Mouse (Mus musculus) CD8-positive naive resting alpha-beta T cell, adult 2 months (primary cell): ENCODE data around the gene Arfgef2.

Source experiments
- DNase-seq, 2 experiments: peaks; one replicate each; pipeline ENCODE4 v3.0.0; 2022; ENCODE audit warnings: low read depth in 2 of 2, low spot score in 2 of 2

Arfgef2 gene

GRCm38 (mm10) chr2:166805250-166806172 lies at the start of gene Arfgef2:
Gene Arfgef2, plus strand, starts transcription at chr2:166805588.
- peak; percentile 86 to 87 for DNase-seq

- no peak for DNase-seq
These were observed 47.4 kb upstream of the Arfgef2 start for GRCm38 (mm10) chr2:166757969-166758368.

DNA sequence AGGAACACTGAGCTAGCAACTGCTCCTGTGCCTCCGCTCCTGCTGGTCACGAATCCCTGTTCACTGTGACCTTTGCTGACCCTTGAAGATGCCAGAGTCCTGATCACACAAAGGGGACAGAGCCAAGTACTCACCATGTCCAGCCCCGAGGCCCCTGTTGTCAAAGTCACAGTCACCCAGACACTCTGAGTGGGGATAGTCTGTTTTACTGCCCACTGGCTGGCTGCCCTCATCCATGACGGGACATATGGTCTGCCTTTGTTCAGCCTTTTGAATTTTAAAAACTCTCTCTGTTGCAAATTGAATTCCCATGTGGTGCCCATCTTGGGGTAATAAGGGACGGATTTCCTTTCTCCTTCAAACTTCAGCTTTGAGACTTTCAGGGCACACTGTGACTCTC lies 41.3 kb upstream of the Arfgef2 start:
- DNase-seq, result no peak

GRCm38 (mm10) chr2:166767591-166767990 lies 37.8 kb upstream of the Arfgef2 start:
- DNase-seq, result no peak

GRCm38 (mm10) chr2:166771396-166771795 lies 34.0 kb upstream of the Arfgef2 start:
- DNase-seq, result no peak

DNA sequence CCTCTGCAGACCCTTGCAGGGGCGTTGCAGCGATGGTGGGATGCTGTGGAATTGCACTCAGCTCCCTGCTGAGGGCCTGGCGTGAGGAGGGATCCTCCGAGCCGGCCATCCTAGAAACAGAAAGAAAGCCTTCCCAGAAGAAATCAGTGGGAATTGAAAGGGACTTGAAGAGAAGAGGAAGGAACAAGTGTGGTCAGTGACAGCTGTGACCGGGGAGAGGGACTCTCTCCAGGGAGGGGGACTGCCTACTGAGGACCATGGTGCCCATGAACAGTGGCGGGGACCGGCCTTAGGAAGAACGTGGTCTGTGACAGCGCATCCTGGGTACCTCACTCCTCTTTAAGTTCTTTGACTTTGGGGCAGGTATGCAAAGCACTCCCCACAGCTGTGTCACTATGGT lies 31.8 kb upstream of the Arfgef2 start:
- no peak for DNase-seq

DNA sequence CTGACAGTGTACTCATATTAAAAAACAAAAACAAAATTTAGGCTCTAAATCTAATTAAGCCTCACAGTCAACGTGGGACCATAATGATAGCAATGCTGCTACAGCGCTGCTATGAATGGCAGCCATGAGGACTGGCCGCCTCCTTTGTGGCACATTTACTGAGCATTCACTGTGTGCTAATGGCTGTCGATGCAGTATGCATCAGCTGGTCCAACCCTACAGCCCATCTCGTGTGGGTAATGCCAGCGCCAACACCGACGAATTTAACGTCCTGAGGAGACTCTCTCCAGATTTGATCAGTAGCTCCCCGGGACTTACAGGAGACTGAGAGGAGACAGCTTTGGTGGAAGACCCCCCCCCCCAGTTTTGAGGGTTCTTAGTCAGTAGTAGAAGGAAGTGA lies 31.1 kb upstream of the Arfgef2 start:
- no peak for DNase-seq

DNA sequence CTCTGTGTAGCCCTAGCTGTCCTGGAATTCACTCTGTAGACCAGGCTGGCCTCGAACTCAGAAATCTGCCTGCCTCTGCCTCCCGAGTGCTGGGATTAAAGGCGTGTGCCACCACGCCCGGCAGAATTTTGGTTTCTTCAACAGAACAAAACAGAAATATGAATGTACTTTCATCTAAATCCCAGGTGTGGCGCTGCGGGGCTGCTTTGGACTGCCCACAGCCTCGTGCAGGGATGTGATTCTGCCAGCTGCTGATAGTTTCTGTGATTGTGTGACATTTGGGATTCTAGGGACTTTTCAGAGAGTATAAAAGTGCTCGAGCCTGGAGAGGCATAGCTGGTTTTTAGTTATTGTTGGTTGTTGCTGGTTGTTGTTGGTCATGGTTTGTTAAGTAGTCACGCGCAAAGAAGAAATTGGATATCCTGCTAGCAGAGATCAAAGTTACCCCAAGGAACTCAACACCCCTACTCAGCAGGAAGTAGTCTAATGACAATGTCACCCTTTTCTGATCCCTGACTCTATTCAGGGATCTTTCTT lies 30.0 kb upstream of the Arfgef2 start:
- peak in 1 of 2 experiments; percentile 27 for DNase-seq

DNA sequence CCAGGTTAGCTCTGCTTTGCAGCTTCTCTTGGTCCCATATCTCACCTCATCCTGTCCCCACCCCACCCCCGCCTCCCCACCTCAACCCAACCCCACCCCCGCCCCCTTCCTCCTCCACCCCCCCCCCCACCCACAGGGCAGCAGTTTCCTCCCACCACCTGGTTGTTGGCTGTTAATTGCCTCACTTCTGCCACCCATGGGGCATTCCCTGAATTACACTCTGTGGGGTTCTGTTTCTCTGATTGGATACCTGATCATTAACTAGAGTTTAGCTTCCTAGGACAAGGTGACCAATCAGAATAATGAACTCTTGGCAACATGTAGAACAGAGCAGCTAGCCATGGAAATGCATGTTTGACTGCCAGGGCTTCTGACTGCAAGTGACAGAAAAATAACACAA lies 29.1 kb upstream of the Arfgef2 start:
- DNase-seq, result peak; percentile 59 to 82

GRCm38 (mm10) chr2:166779956-166780355 lies 25.4 kb upstream of the Arfgef2 start:
- no peak for DNase-seq

GRCm38 (mm10) chr2:166780980-166781578 lies 24.3 kb upstream of the Arfgef2 start:
- DNase-seq, result peak; percentile 77 to 83

DNA sequence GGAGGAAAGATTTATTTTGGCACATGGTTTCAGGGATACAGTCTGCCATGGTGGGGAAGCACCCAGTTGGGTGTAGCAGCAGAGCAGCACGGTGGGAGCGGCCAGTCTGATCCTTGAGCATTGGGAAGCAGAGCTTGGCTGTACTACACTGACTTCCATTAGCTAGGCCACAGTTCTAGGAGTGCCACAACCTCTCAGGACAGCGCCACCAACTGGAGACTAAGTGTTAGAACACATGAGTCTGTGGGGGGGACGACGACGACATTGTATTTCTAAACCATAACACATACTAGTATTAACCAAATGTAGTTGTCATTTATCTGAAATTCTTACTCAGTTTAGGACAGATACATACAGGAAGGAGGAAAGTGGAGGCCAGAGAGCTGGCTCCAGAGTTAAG lies 21.0 kb upstream of the Arfgef2 start:
- DNase-seq, result no peak

- peak; percentile 71 to 83 for DNase-seq
These were observed 18.9 kb upstream of the Arfgef2 start for GRCm38 (mm10) chr2:166786353-166787004.

GRCm38 (mm10) chr2:166791738-166792137 lies 13.7 kb upstream of the Arfgef2 start:
- peak in 1 of 2 experiments; percentile 27 for DNase-seq

- DNase-seq, result no peak
These were observed 13.0 kb upstream of the Arfgef2 start, which contains the start of gene Trp53rkb for GRCm38 (mm10) chr2:166792355-166792754. Gene Trp53rkb, plus strand, starts transcription at chr2:166792531.

- DNase-seq, result peak; percentile 66 to 72
These were observed 11.7 kb upstream of the Arfgef2 start for GRCm38 (mm10) chr2:166793542-166794214.

DNA sequence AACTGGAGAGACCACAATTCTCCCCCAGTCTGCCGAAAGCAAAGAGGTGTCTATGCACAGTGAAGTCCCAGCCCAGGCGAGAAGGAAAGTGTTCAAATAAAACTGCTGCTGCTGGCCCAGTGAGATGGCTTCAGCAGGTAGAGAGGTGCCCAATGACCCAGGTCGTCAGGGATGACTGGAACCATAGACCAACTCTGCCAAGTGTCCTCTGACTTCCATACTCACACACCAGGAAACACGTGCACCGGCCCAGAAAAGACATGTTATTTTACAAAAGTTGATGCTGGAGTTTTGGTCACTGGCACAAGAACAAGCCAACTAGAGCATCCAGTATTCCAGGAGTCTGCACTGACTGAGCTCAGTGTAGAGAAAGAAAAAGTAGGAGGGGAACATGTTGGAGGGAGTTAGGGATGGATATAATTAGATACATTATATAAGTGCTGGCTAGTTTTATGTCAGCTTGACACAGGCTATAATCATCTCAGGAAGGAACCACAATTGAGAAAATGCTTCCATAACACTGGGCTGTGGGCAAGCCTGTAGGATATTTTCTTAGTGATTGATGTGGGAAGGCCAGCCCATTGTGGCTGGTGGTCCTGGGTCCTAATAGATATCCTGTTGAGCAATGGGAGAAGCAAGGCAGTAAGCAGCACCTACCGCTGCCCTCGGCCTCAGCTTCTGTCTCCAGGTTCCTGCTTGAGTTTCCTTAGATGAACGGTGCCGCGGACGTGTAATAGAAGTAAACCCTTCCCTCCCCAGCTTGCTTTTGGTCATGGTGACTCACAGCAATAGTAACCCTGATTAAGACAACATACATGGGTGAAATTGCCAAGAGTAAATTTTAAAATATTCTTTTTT lies 5.5 kb upstream of the Arfgef2 start:
- DNase-seq, result no peak

GRCm38 (mm10) chr2:166800473-166800857 lies 4.9 kb upstream of the Arfgef2 start:
- DNase-seq, result no peak

DNA sequence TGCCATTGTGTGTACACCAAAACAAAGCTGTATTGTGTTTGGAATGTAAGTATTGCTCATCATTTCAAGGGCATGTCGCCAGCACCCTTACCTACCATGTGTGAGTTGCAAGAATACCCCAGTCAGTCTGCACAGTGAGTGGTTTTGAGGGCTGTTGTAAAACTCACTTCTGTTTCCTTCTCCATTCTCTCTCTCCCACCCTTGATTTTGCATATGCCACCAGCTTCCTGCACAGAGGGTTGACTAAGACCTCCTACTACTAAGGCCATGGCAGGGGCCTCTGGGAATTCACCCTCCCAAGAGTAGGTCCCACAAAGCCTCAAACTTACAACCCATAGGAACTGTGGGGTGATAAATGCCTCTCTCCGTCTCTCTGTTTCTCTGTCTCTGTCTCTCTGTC lies 4.0 kb upstream of the Arfgef2 start:
- DNase-seq, result no peak

GRCm38 (mm10) chr2:166803298-166803697 lies 2.1 kb upstream of the Arfgef2 start:
- no peak for DNase-seq
